Mouse (Mus musculus): ENCODE measurements around the gene Tlnrd1. TPM values are rescaled to one million over a fixed set of nuclear protein-coding genes. Genes with fewer than 3 reads are reported as not detected.

Tlnrd1 gene
- polyA plus RNA-seq, 1 experiment from 2014 or later: 4.7 TPM

Other genes starting within 250 kb of the Tlnrd1 start
- 0.90 and 1.5 TPM in 2 replicates for gene Il16, start 138.6 kb downstream of the Tlnrd1 start, polyA plus RNA-seq (2015; fragmentation: Nextera tagmentation; extraction: Ambion mirVana)
- gene Cfap161, start 89.4 kb downstream of the Tlnrd1 start, polyA plus RNA-seq (2015; fragmentation: Nextera tagmentation; extraction: Ambion mirVana): 0.73 and 0.91 TPM in 2 replicates
- gene Mesd, start 161 bp upstream of the Tlnrd1 start, polyA plus RNA-seq (2015; fragmentation: Nextera tagmentation; extraction: Ambion mirVana): 64.4 and 72.8 TPM in 2 replicates
- 0.51 and 0.60 TPM in 2 replicates for gene Cemip, start 202.2 kb upstream of the Tlnrd1 start, polyA plus RNA-seq (2015; fragmentation: Nextera tagmentation; extraction: Ambion mirVana)

All from forebrain, embryonic 16.5 days (tissue).